Mouse (Mus musculus) CD4-positive, CD25-positive, alpha-beta regulatory T cell, adult 9 weeks (primary cell): ENCODE measurements around the gene Enkur. TPM values are rescaled to one million over a fixed set of nuclear protein-coding genes. Genes with fewer than 3 reads are reported as not detected.

Source experiments
- polyA plus RNA-seq: library from polyadenylated mRNA; unstranded; fragments of 100-300 nt; shearing (Covaris generic); gene quantifications from one replicate; pipeline ENCODE4 v1.2.1, GENCODE M21; 2017

Enkur gene
- 0.53 TPM for polyA plus RNA-seq

GRCm38 (mm10) chr2:21204912-21205830 lies at the start of gene Enkur, which contains the start of gene Thnsl1:
Gene Enkur (minus strand): TSS chr2:21205365.
Gene Thnsl1 (plus strand): TSS chr2:21205724.

Other genes with a start within 250 kb of the Enkur start
- gene Arhgap21, start 236.5 kb downstream of the Enkur start, polyA plus RNA-seq, result 2.1 TPM
- 4.4 TPM for gene Thnsl1, start 359 bp upstream of the Enkur start, polyA plus RNA-seq
- gene Gpr158, start 162.2 kb upstream of the Enkur start, polyA plus RNA-seq, result not detected